Mouse (Mus musculus): ENCODE data around the gene Inpp5d.

- TF ChIP-seq CTCF (IDR thresholded peaks at IDR 0.05; ENCODE audit: insufficient read depth, low read length) (no peak), POLR2A (IDR thresholded peaks at IDR 0.05; ENCODE audit: borderline replicate concordance, extremely low read depth, low read depth, low read length) (peak; percentile 37; the same call in 1 of the 2 replicates)
These were observed 30.5 kb downstream of the Inpp5d start for GRCm38 (mm10) chr1:87650611-87651079.
